Mouse (Mus musculus) cerebellum, adult 2 months (tissue): ENCODE results near the gene Olfr211.

Experiments used
- CTCF ChIP-seq: fragments of 200-500 bp; IDR thresholded peaks from 2 replicates; pipeline ENCODE4 v1.5.1; 2011; ENCODE audit warnings: low read depth, mild to moderate bottlenecking, control low read depth, low read length, moderate library complexity, borderline replicate concordance; ENCODE audit not compliant: insufficient read depth
- POLR2A ChIP-seq: fragments of 200-500 bp; IDR thresholded peaks from 2 replicates; pipeline ENCODE4 v1.6.1; 2011; ENCODE audit warnings: low read length, control low read depth, borderline replicate concordance; ENCODE audit not compliant: insufficient read depth

DNA sequence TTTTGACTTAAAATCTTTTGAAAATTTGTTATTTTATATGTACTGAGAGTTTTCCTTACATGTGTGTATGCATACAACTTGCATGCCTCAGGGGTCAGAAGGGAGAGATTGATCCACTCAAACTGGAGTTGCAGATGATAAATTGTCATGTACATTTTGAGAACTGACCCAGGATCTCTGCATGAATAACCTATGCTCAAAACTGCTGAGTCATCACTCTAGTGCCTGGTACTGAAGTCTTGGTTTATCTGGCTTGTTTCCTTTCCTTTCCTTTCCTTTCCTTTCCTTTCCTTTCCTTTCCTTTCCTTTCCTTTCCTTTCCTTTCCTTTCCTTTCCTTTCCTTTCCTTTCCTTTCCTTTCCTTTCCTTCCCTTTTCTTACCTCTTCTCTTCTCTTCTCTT lies 25.9 kb downstream of the Olfr211 start:
- no peak for TF ChIP-seq POLR2A
- no peak for TF ChIP-seq CTCF
